Mouse (Mus musculus) MEL (cell line): ENCODE measurements around the gene Limk1. TPM values are rescaled to one million over a fixed set of nuclear protein-coding genes. Genes with fewer than 3 reads are reported as not detected.

Experiments
- DNase-seq: peaks from one replicate; pipeline ENCODE4 v3.0.0; 2011; ENCODE audit warnings: low read depth, low spot score
- H3K27ac ChIP-seq: 2 replicates; pipeline ENCODE4 v1.5.1; 2012; ENCODE audit warnings: low read depth, mild to moderate bottlenecking, control low read depth, low read length, moderate library complexity; ENCODE audit not compliant: control insufficient read depth
- H3K27me3 ChIP-seq, 2 experiments: fragments of 150-350 bp in 1 of 2; sonication (generic) in 1 of 2; 2 replicates each; pipeline ENCODE4 v1.6.1; 2012; ENCODE audit warnings: low read length in 2 of 2, mild to moderate bottlenecking in 2 of 2, improper control_type of control experiment in 1 of 2, moderate library complexity in 1 of 2; ENCODE audit not compliant: insufficient read depth in 2 of 2, control insufficient read depth in 1 of 2
- H3K36me3 ChIP-seq, 2 experiments: 2 replicates each; pipeline ENCODE4 v1.6.1; 2012 to 2014; ENCODE audit warnings: low read length in 2 of 2, improper control_type of control experiment in 1 of 2, inconsistent platforms in 1 of 2, mild to moderate bottlenecking in 1 of 2; ENCODE audit not compliant: insufficient read depth in 2 of 2, control insufficient read depth in 1 of 2
- H3K4me1 ChIP-seq, 2 experiments: fragments of 150-350 bp in 1 of 2; sonication (generic) in 1 of 2; 2 replicates each; pipeline ENCODE4 v1.6.1; 2012; ENCODE audit warnings: low read length in 2 of 2, improper control_type of control experiment in 1 of 2, mild to moderate bottlenecking in 1 of 2; ENCODE audit not compliant: insufficient read depth in 2 of 2, control insufficient read depth in 1 of 2
- H3K4me3 ChIP-seq, 2 experiments: fragments of 150-350 bp in 1 of 2; sonication (generic) in 1 of 2; 2 replicates each; pipeline ENCODE4 v1.5.1; 2012; ENCODE audit warnings: low read depth in 2 of 2, low read length in 2 of 2, mild to moderate bottlenecking in 2 of 2, moderate library complexity in 2 of 2, control low read depth in 1 of 2, improper control_type of control experiment in 1 of 2; ENCODE audit not compliant: control insufficient read depth in 1 of 2, insufficient read depth in 1 of 2
- H3K79me2 ChIP-seq: 2 replicates; pipeline ENCODE4 v1.6.1; 2012; ENCODE audit warnings: mild to moderate bottlenecking, low read length, moderate library complexity; ENCODE audit not compliant: control insufficient read depth, poor library complexity, insufficient read depth
- H3K9ac ChIP-seq: 2 replicates; pipeline ENCODE4 v1.6.1; 2012; ENCODE audit warnings: low read depth, mild to moderate bottlenecking, control low read depth, low read length, moderate library complexity; ENCODE audit not compliant: control insufficient read depth, poor library complexity, severe bottlenecking
- H3K9me3 ChIP-seq: fragments of 150-350 bp; sonication (generic); replicated peaks from 2 replicates; pipeline ENCODE4 v1.6.1; 2012; ENCODE audit warnings: mild to moderate bottlenecking, low read length, improper control_type of control experiment, moderate library complexity; ENCODE audit not compliant: insufficient read depth
- BHLHE40 ChIP-seq: IDR thresholded peaks from 2 replicates; pipeline ENCODE4 v1.6.1; 2012; ENCODE audit warnings: low read depth, mild to moderate bottlenecking, inconsistent platforms, low read length, improper control_type of control experiment, borderline replicate concordance
- CHD1 ChIP-seq: IDR thresholded peaks from 2 replicates; pipeline ENCODE4 v1.6.1; 2012; ENCODE audit warnings: low read depth, mild to moderate bottlenecking, inconsistent platforms, low read length, improper control_type of control experiment
- CHD2 ChIP-seq: IDR thresholded peaks from 2 replicates; pipeline ENCODE4 v1.6.1; 2011; ENCODE audit warnings: low read length, improper control_type of control experiment
- CTCF ChIP-seq, 3 experiments: IDR thresholded peaks in 2 of 3; conservative IDR thresholded peaks in 1 of 3; 2 replicates each; pipeline ENCODE4 v1.5.1; 2011 to 2012; ENCODE audit warnings: low read length in 3 of 3, low read depth in 2 of 3, mild to moderate bottlenecking in 2 of 3, improper control_type of control experiment in 1 of 3, inconsistent platforms in 1 of 3, mixed read lengths in 1 of 3, moderate library complexity in 1 of 3; ENCODE audit not compliant: control insufficient read depth in 1 of 3, insufficient read depth in 1 of 3, poor library complexity in 1 of 3, severe bottlenecking in 1 of 3
- E2F4 ChIP-seq: IDR thresholded peaks from 2 replicates; pipeline ENCODE4 v1.6.1; 2011; ENCODE audit warnings: low read depth, low read length, improper control_type of control experiment, borderline replicate concordance
- ELF1 ChIP-seq: IDR thresholded peaks from 2 replicates; pipeline ENCODE4 v1.6.1; 2014; ENCODE audit warnings: low read depth, mild to moderate bottlenecking, inconsistent platforms, low read length, improper control_type of control experiment, moderate library complexity
- EP300 ChIP-seq, 2 experiments: IDR thresholded peaks; 2 replicates each; pipeline ENCODE4 v1.6.1; 2011; ENCODE audit warnings: improper control_type of control experiment in 2 of 2, low read length in 2 of 2, low read depth in 1 of 2, mild to moderate bottlenecking in 1 of 2
- ETS1 ChIP-seq: IDR thresholded peaks from 2 replicates; pipeline ENCODE4 v1.6.1; 2012; ENCODE audit warnings: low read depth, mild to moderate bottlenecking, inconsistent platforms, low read length, improper control_type of control experiment, moderate library complexity
- GABPA ChIP-seq: IDR thresholded peaks from 2 replicates; pipeline ENCODE4 v1.6.1; 2012; ENCODE audit warnings: low read depth, mild to moderate bottlenecking, inconsistent platforms, low read length, improper control_type of control experiment, moderate library complexity
- JUND ChIP-seq: IDR thresholded peaks from 2 replicates; pipeline ENCODE4 v1.6.1; 2011; ENCODE audit warnings: low read depth, mild to moderate bottlenecking, improper control_type of control experiment, low read length
- MAFK ChIP-seq: IDR thresholded peaks from 2 replicates; pipeline ENCODE4 v1.6.1; 2011; ENCODE audit warnings: low read depth, mild to moderate bottlenecking, low read length, improper control_type of control experiment, borderline replicate concordance
- MAX ChIP-seq: IDR thresholded peaks from 2 replicates; pipeline ENCODE4 v1.6.1; 2011; ENCODE audit warnings: low read length, improper control_type of control experiment
- MEF2A ChIP-seq: IDR thresholded peaks from 2 replicates; pipeline ENCODE4 v1.6.1; 2014; ENCODE audit warnings: low read depth, mild to moderate bottlenecking, inconsistent platforms, low read length, improper control_type of control experiment; ENCODE audit not compliant: poor library complexity, insufficient replicate concordance, severe bottlenecking; ENCODE audit errors: extremely low read depth
- MXI1 ChIP-seq: IDR thresholded peaks from 2 replicates; pipeline ENCODE4 v1.6.1; 2011; ENCODE audit warnings: mild to moderate bottlenecking, low read depth, low read length, improper control_type of control experiment
- NELFE ChIP-seq: IDR thresholded peaks from 2 replicates; pipeline ENCODE4 v1.6.1; 2011; ENCODE audit warnings: low read depth, low read length, improper control_type of control experiment
- POLR2A ChIP-seq, 2 experiments: IDR thresholded peaks; 2 replicates each; pipeline ENCODE4 v1.6.1; 2011 to 2012; ENCODE audit warnings: low read length in 2 of 2, mild to moderate bottlenecking in 2 of 2, control low read depth in 1 of 2, improper control_type of control experiment in 1 of 2, low read depth in 1 of 2, moderate library complexity in 1 of 2; ENCODE audit not compliant: control insufficient read depth in 1 of 2, insufficient read depth in 1 of 2, poor library complexity in 1 of 2
- POLR2AphosphoS5 ChIP-seq: IDR thresholded peaks from 2 replicates; pipeline ENCODE4 v1.6.1; 2012; ENCODE audit warnings: low read depth, borderline replicate concordance, mild to moderate bottlenecking, inconsistent platforms, low read length, moderate library complexity, mixed read lengths
- SMC3 ChIP-seq: IDR thresholded peaks from 2 replicates; pipeline ENCODE4 v1.6.1; 2011; ENCODE audit warnings: low read depth, low read length, improper control_type of control experiment
- TAL1 ChIP-seq: IDR thresholded peaks from 2 replicates; pipeline ENCODE4 v1.6.1; 2012; ENCODE audit warnings: mild to moderate bottlenecking, inconsistent platforms, low read length, moderate library complexity, mixed read lengths
- ZKSCAN1 ChIP-seq: IDR thresholded peaks from 2 replicates; pipeline ENCODE4 v1.6.1; 2012; ENCODE audit warnings: low read depth, mild to moderate bottlenecking, inconsistent platforms, low read length, improper control_type of control experiment, moderate library complexity
- ZMIZ1 ChIP-seq: IDR thresholded peaks from 2 replicates; pipeline ENCODE4 v1.6.1; 2012; ENCODE audit warnings: low read depth, mild to moderate bottlenecking, inconsistent platforms, low read length, improper control_type of control experiment, moderate library complexity
- ZNF384 ChIP-seq: IDR thresholded peaks from 2 replicates; pipeline ENCODE4 v1.6.1; 2012; ENCODE audit warnings: low read depth, mild to moderate bottlenecking, inconsistent platforms, low read length, improper control_type of control experiment
- polyA plus RNA-seq, 2 experiments: library from polyadenylated mRNA; stranded (reverse) in 1 of 2; unstranded in 1 of 2; fragments of >175 nt in 1 of 2; fragments of >200 nt in 1 of 2; gene quantifications; 2 replicates each; pipeline versions ENCODE4 v1.2.1 to v1.2.4; 2012; ENCODE audit warnings: low replicate concordance in 2 of 2, low read depth in 1 of 2; ENCODE audit not compliant: insufficient read length in 2 of 2, insufficient read depth in 1 of 2, missing spikeins in 1 of 2
- total RNA-seq: library from RNA; depleted of rRNA; stranded (reverse); fragments of 300-350 nt; gene quantifications from 2 replicates; pipeline ENCODE4 v1.2.3, GENCODE M21; 2012

Limk1 gene
- total and polyA plus RNA-seq, 3 experiments, result 7.3 to 14.8 TPM; not detected in 1

DNA sequence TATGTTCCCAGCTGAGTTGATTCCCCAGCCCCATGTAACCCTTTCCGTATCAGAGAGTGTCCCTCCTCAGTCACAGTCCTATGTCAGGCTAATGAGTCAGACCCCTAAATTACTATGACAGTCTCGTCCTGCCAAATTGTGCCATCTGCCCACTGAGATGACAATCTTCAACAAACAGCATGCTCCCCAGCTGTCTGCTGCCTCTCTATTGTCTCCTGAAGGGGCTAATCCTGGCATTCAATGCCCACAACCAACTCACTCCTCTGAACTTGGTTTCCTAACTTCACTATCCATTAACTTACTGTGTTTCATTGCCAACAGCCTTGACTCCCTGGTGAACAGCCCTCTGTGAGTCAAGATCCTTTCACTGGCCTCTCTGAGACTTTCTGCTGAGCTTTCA lies 4.0 kb downstream of the Limk1 start:
- Histone ChIP-seq H3K4me3 (no peak overlapping the region), H3K36me3 (0 out of 4 replicates have a peak, but pooled peaks cover 0 to 3% of the 10 kb centered on the region in 2 experiments), H3K79me2 (peaks cover 4% of the 10 kb centered on the region; the same call in 1 of the 2 replicates), H3K4me1 (no peaks in the 10 kb centered on the region), H3K27ac (no peak overlapping the region), H3K9ac (no peak overlapping the region), H3K9me3 (no peaks in the 10 kb centered on the region), H3K27me3 (no peaks in the 10 kb centered on the region)
- DNase-seq, result no peak
- TF ChIP-seq BHLHE40, result no peak
- no peak for TF ChIP-seq EP300 (IDR thresholded peaks at IDR 0.05; ENCODE audit: low read depth in 1 of 2, low read length in 2 of 2)
- TF ChIP-seq ZMIZ1, result no peak
- no peak for TF ChIP-seq ZKSCAN1
- TF ChIP-seq MXI1, result no peak
- TF ChIP-seq POLR2AphosphoS5, result no peak
- no peak for TF ChIP-seq MAX
- TF ChIP-seq JUND, result no peak
- TF ChIP-seq E2F4, result no peak
- TF ChIP-seq ZNF384, result no peak
- TF ChIP-seq CTCF (IDR thresholded peaks at IDR 0.05 in 2 of 3, conservative IDR thresholded peaks at IDR 0.05 in 1 of 3; ENCODE audit: control insufficient read depth in 1 of 3, insufficient read depth in 1 of 3, low read depth in 2 of 3, low read length in 3 of 3, poor library complexity in 1 of 3, severe bottlenecking in 1 of 3), result no peak
- no peak for TF ChIP-seq CHD1
- TF ChIP-seq MEF2A, result no peak
- no peak for TF ChIP-seq NELFE
- TF ChIP-seq ETS1, result no peak
- TF ChIP-seq CHD2, result no peak
- no peak for TF ChIP-seq TAL1
- TF ChIP-seq MAFK, result no peak
- no peak for TF ChIP-seq GABPA
- no peak for TF ChIP-seq ELF1

- no peak overlapping the region for H3K4me3 ChIP-seq
- TF ChIP-seq JUND (no peak), SMC3 (no peak), E2F4 (no peak), POLR2A (IDR thresholded peaks at IDR 0.05; ENCODE audit: control insufficient read depth in 1 of 2, insufficient read depth in 1 of 2, low read depth in 1 of 2, low read length in 2 of 2, poor library complexity in 1 of 2) (no peak), ZNF384 (no peak), CHD1 (no peak)
- no peaks in the 10 kb centered on the region for H3K27me3 ChIP-seq
- peaks cover 4% of the 10 kb centered on the region; the same call in 1 of the 2 replicates for H3K79me2 ChIP-seq
- no peaks in the 10 kb centered on the region for H3K9me3 ChIP-seq
- H3K4me1 ChIP-seq, result no peaks in the 10 kb centered on the region
- no peak for DNase-seq
- no peak overlapping the region for H3K9ac ChIP-seq
- no peak overlapping the region for H3K27ac ChIP-seq
- 0 out of 4 replicates have a peak, but pooled peaks cover 0 to 2% of the 10 kb centered on the region in 2 experiments for H3K36me3 ChIP-seq
These were observed 4.6 kb downstream of the Limk1 start for GRCm38 (mm10) chr5:134683813-134684212.
